Mouse (Mus musculus): Measurements from ENCODE around the gene Rgl1.
A peak's percentile ranks its signal among the peaks of the same experiment; 100 is the strongest.

Gene Rgl1

GRCm38 (mm10) chr1:152578108-152578721, 187.9 kb downstream of the Rgl1 start:
- DNase-seq = peak; percentile 11

GRCm38 (mm10) chr1:152576614-152577144, 189.5 kb downstream of the Rgl1 start:
- DNase-seq = peak; percentile 11

GRCm38 (mm10) chr1:152575096-152575495, 191.1 kb downstream of the Rgl1 start:
- no peak for DNase-seq

DNA sequence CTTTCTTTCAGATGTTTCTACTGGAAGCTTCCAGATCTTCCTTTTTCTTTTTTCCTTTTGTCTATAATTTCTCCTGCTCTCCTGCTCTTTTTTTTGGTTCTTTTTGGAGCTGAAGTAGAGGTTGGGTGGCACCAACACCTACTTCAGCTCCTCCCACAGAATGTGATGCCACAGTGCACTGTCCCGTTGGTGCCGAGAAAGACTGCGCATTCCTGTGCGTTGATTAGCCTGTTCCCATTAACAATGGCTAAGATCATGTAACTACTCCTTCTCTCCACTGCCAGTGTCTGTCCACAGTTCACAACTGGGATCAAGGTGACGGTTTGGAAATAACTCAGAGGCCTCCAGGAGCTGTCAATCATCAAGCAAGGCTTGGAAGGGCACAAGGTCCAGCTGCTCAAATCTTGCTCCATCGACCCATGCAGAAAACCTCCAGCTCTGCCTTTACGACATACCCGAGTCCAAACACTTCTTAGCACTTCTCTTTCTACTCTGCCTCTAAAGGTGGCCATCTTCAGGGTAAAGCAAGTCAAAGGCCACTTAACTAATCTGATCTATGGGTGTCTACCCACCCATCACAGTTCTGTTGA, 192.6 kb downstream of the Rgl1 start:
- DNase-seq = no peak

- no peak for DNase-seq
These were observed 193.2 kb downstream of the Rgl1 start for GRCm38 (mm10) chr1:152572755-152573469.

DNA sequence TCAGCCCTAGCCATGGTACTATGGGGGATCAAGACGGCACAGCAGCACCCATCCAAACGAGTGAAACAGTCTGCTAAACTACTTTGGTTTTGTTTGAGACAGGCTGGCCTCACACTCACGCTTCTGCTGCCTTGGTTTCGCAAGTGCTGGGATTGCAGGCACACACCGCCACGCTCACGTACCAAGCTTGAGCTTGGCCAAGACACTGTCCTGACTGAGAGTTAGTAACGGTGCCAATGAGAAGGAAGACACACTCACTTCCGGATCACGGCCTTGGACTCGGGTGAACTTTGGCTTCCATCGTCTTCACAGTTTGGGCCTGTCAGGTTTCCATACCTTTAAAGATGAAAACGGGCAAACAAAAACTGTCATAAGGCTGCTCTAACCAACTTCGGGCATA, 194.8 kb downstream of the Rgl1 start:
- no peak for DNase-seq

DNA sequence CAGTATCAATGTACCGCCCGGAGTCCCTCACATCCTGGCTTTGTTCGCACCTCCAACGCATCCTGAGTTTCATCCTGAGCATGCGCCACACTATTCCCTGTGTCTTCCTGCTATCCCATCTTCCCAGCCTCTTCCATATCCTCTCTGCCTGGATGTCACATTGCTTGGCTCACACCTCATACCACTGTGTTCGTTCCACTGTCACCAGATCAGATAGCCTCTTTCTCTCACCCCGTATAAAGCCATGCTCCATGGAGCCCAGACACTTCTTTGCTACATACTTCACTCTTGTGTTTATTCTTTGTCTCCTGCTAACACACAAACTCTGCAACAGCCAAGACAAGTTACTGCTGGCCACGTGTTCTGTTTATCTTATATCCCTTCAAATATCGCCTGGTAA, 195.5 kb downstream of the Rgl1 start:
- no peak for DNase-seq

DNA sequence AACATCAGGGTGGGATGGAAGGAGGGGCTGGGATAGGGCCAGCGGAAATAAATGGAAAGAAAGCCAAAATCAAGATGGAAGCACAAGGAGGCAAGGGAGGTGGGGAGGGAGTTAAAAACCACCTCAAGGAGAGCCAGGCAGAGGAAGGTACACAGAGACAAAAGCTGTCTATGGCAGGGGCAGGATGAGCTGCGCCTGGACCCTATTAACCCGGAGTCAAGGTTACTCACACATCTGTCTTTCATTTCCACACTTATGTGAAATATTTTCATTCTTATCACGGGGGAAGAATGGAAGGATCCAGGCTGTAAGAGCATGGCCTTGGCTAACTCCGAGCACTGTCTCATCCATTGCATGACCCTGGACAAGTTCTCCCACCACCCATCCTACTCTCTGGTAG, 202.9 kb downstream of the Rgl1 start:
- no peak for DNase-seq

GRCm38 (mm10) chr1:152562877-152563276, 203.3 kb downstream of the Rgl1 start:
- no peak for DNase-seq

GRCm38 (mm10) chr1:152560477-152560876, 205.7 kb downstream of the Rgl1 start:
- no peak for DNase-seq

GRCm38 (mm10) chr1:152556576-152557281, 209.4 kb downstream of the Rgl1 start:
- DNase-seq = no peak

- no peak for DNase-seq
These were observed 210.1 kb downstream of the Rgl1 start for GRCm38 (mm10) chr1:152555944-152556573.

- DNase-seq = no peak
These were observed 212.1 kb downstream of the Rgl1 start for GRCm38 (mm10) chr1:152553912-152554547.

DNA sequence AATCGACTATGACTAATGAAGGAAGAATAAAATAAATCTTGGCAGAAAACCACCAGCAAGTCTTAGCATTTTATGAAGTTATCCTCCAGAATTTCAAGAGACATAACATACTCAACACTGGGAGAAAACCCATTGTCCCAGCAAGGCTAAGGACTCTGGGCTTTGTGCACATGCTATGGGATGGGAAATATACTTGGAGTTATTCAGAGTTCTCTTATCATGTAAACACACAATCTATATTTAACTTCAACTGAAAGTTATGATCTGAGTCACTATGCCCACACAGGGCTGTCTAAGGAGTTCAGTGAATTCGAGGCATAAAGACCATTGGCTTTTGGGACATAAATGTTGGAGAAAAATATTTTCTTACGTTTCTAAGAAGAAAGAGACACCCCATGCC, 215.2 kb downstream of the Rgl1 start:
- no peak for DNase-seq

GRCm38 (mm10) chr1:152550544-152550943, 215.6 kb downstream of the Rgl1 start:
- DNase-seq = no peak

DNA sequence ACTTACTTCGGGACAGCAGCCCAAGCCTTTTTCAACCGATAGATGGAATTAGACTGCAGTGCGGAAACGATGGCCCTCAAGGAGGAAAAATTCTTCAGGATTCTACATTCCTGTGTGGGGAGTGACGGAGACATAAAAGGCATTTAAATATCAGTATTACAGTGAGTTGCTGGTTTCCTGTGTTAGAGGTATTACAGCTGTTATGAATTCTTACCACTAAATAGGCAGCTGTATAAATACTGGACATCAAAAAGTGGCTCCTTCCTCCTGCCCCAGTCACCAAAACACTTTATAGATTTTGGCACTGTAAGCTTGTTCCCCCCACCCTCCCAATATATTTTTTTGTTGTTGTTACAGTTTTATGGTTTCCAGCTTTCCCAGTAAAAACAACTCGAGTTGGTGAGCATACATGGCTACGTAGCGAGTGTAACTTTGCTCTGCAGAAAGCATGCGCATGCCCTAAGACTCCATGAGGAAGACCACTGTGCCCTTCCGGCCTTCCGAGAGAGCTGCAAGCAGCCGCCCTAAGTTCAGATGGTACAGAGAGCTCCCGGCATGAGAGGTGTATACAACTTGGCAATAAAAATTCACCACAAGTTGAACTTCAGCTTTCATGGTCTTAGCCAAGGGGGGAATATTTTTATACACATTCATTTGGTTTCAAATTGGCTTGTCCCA, 217.0 kb downstream of the Rgl1 start:
- DNase-seq = no peak

DNA sequence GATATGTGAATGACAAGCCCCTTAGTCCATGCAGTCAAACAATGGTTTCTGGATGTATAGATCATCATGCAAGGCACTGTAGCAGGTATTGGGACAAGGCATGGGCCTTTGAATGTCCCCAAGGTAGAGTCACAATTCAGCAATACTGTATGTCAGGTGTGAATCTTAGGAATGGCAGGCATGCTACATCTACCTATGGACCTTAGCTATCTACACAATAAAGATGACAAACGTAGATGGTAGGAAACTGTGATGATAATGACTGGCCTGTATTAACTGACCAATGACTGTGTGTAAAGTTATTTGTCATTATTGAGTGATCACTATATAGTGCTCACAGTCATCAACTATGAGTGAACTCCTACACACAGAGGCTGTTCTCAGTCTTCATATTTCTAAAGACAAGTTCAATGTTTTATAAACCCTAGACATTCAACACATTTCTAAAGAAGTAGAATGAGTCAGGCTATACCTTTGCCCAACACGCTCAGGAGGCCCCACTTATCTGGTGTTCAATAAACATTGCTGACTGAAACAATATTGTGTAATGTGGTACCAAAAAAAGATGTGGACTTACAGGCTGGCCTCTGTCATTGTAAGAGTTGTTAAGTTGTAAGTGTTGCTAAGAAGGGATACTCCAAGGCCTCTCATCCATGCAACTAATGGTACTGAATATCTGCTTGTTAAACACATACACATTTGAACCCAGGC, 222.5 kb downstream of the Rgl1 start:
- DNase-seq = no peak

GRCm38 (mm10) chr1:152542747-152543378, 223.3 kb downstream of the Rgl1 start:
- no peak for DNase-seq

- DNase-seq = no peak
These were observed 225.8 kb downstream of the Rgl1 start for GRCm38 (mm10) chr1:152540304-152540887.

GRCm38 (mm10) chr1:152538817-152539216, 227.3 kb downstream of the Rgl1 start:
- no peak for DNase-seq

Data from cerebellum, adult 8-10 months (tissue).